Mouse (Mus musculus) embryonic facial prominence, embryonic 14.5 days (tissue): ENCODE measurements around the gene Ugt1a10. TPM values are rescaled to one million over a fixed set of nuclear protein-coding genes. Genes with fewer than 3 reads are reported as not detected.
A peak's percentile ranks its signal among the peaks of the same experiment; 100 is the strongest.

ENCODE experiments used
- ATAC-seq: fragments of 200-750 bp; cut with Nextera tagmentation; 2 replicates; pipeline ENCODE4 v1.8.0; 2017; ENCODE audit warnings: low read depth, moderate number of reproducible peaks, moderate TSS enrichment
- DNase-seq: peaks from one replicate; pipeline ENCODE4 v3.0.0-alpha.2; 2015; ENCODE audit warnings: low spot score
- H3K27ac ChIP-seq: fragments of 300-500 bp; sonication (generic); replicated peaks from 2 replicates; pipeline ENCODE4 v1.5.1; 2014; ENCODE audit warnings: low read depth, mild to moderate bottlenecking, low read length, moderate library complexity
- H3K27me3 ChIP-seq: fragments of 300-500 bp; sonication (generic); replicated peaks from 2 replicates; pipeline ENCODE4 v1.6.1; 2014; ENCODE audit warnings: low read length; ENCODE audit not compliant: control insufficient read depth, insufficient read depth
- H3K36me3 ChIP-seq: fragments of 300-500 bp; sonication (generic); 2 replicates; pipeline ENCODE4 v1.6.1; 2014; ENCODE audit warnings: low read length, mixed read lengths; ENCODE audit not compliant: control insufficient read depth, insufficient read depth
- H3K4me1 ChIP-seq: fragments of 300-500 bp; sonication (generic); 2 replicates; pipeline ENCODE4 v1.6.1; 2014; ENCODE audit warnings: antibody characterized with exemption, low read length; ENCODE audit not compliant: control insufficient read depth, insufficient read depth
- H3K4me2 ChIP-seq: fragments of 300-500 bp; sonication (generic); 2 replicates; pipeline ENCODE4 v1.6.1; 2014; ENCODE audit warnings: low read depth, mild to moderate bottlenecking, low read length, moderate library complexity, mixed read lengths
- H3K4me3 ChIP-seq: fragments of 300-500 bp; sonication (generic); 2 replicates; pipeline ENCODE4 v1.5.1; 2014; ENCODE audit warnings: low read depth, mild to moderate bottlenecking, low read length
- H3K9ac ChIP-seq: fragments of 300-500 bp; sonication (generic); 2 replicates; pipeline ENCODE4 v1.6.1; 2014; ENCODE audit warnings: low read depth, mild to moderate bottlenecking, low read length, moderate library complexity, mixed read lengths
- H3K9me3 ChIP-seq: fragments of 300-500 bp; sonication (generic); 2 replicates; pipeline ENCODE4 v1.6.1; 2016; ENCODE audit warnings: low read length; ENCODE audit not compliant: control insufficient read depth
- WGBS: fragments of 180-500 bp; shearing (Covaris S2); extraction: QIAGEN DNeasy Blood & Tissue Kit; methylation state at CpG from one replicate; pipeline ENCODE4 v1.1.7; 2014; 5-methylcytosine and 5-hydroxymethylcytosine counted together
- polyA plus RNA-seq: library from polyadenylated mRNA; unstranded; fragments of >200 nt; fragmentation: Nextera tagmentation; extraction: Ambion mirVana; gene quantifications from 2 replicates; pipeline ENCODE4 v1.2.1, GENCODE M21; 2014

Ugt1a10 gene
- polyA plus RNA-seq, 1 experiment from 2014 or later: not detected

DNA sequence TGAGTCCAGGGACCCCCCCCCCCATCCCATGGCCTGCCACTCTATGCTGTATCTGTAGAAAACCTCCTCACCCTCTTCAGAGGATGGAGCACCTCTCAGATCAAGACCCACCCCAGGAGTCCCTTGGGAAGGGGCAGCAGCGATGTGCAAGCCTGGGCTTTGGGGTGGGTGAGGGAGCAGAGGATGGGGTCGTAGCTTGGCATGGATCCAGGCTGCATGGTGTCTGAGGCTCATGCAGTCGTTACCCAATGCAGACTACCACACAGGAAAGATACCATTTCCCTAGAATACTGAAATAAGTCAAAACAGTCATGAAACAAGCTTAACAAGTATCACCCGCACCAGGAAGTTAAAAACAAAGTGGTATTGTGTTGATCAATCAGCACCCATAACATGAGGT, 193.5 kb downstream of the Ugt1a10 start:
- 66% methylated on average over 4 of the region's 4 CpGs for WGBS
- Histone ChIP-seq H3K27ac (no peak overlapping the region), H3K27me3 (no peaks in the 10 kb centered on the region), H3K9me3 (peaks cover 93% of the 10 kb centered on the region), H3K9ac (no peak overlapping the region), H3K36me3 (no peaks in the 10 kb centered on the region), H3K4me1 (no peaks in the 10 kb centered on the region), H3K4me2 (no peak overlapping the region), H3K4me3 (no peak overlapping the region)
- DNase-seq (no peak), ATAC-seq (peak; percentile 10; the same call in 1 of the 2 replicates)

DNA sequence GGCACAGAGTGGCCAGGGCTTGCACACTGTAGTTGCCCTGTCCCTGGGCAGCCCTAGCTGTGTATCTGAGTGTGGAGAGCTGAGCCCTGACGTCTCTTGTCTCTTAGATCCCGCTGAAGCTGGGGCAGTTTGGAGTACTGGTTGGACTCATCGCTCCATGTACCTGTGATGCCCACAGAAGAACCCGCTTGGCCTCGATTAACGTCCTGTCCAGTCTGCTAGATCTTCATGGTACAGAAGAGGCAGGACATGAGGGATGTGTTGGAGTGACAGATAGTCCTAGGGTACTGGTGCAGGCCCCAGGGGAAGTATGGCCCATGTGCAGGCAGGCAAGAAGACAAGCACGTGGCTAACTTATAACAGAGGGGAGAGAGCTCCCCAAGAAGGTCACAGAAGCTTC, 194.4 kb downstream of the Ugt1a10 start:
- no peak for ATAC-seq
- no peak overlapping the region for H3K9ac ChIP-seq
- no peak for DNase-seq
- H3K4me1 ChIP-seq: no peaks in the 10 kb centered on the region
- H3K4me3 ChIP-seq: no peak overlapping the region
- H3K9me3 ChIP-seq: peaks cover 90% of the 10 kb centered on the region
- no peaks in the 10 kb centered on the region for H3K27me3 ChIP-seq
- WGBS: 76% methylated on average over 7 of the region's 7 CpGs
- no peak overlapping the region for H3K4me2 ChIP-seq
- H3K36me3 ChIP-seq: no peaks in the 10 kb centered on the region
- no peak overlapping the region for H3K27ac ChIP-seq

DNA sequence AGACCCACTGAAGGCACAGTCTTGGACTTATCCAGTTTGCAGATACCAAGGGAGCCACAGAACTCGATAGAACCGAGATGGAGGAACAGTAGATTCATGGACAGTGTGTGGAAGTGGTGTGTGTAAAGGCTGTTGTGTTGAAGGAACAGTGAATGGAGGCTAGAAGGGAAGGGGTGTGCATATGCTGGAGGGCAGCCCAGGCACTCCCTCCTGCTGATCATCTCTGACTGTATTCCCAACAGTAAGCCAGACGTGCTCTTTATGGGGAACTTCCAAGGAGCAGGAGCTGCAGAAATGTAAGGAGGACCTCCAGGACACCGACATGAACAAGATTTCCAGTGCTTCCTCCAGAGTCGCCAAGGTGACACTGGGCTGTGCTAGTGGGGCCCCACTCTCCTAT, 194.8 kb downstream of the Ugt1a10 start:
- Histone ChIP-seq H3K9me3 (peaks cover 90% of the 10 kb centered on the region), H3K36me3 (no peaks in the 10 kb centered on the region), H3K4me2 (no peak overlapping the region), H3K4me1 (no peaks in the 10 kb centered on the region), H3K27me3 (no peaks in the 10 kb centered on the region), H3K27ac (no peak overlapping the region), H3K9ac (no peak overlapping the region), H3K4me3 (no peak overlapping the region)
- no peak for ATAC-seq
- 75% methylated on average over 5 of the region's 5 CpGs for WGBS
- no peak for DNase-seq

DNA sequence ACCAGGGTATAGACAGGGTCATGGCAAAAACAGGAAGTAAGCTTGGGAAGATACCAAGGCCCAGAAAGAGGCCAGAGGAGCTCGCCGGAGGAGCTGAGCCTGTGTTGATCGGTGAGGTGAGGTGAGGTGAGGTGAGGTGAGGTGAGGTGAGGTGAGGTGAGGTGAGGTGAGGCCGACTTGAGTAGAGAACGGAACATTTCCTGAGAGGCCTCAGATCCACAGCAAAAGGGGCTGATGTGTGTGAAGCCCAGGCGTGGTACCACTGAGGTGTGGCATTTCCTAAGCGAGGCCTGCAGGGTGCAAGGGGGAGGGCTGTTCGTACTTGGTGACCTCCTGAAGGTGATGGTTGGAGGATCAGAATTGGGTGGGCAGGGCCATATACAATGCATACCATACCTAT, 197.9 kb downstream of the Ugt1a10 start:
- no peak for ATAC-seq
- WGBS: 76% methylated on average over 8 of the region's 8 CpGs
- H3K4me1 ChIP-seq: no peaks in the 10 kb centered on the region
- H3K9me3 ChIP-seq: peaks cover 81% of the 10 kb centered on the region
- no peak for DNase-seq
- no peak overlapping the region for H3K9ac ChIP-seq
- H3K4me2 ChIP-seq: no peak overlapping the region
- no peaks in the 10 kb centered on the region for H3K27me3 ChIP-seq
- H3K4me3 ChIP-seq: no peak overlapping the region
- no peaks in the 10 kb centered on the region for H3K36me3 ChIP-seq
- no peak overlapping the region for H3K27ac ChIP-seq

DNA sequence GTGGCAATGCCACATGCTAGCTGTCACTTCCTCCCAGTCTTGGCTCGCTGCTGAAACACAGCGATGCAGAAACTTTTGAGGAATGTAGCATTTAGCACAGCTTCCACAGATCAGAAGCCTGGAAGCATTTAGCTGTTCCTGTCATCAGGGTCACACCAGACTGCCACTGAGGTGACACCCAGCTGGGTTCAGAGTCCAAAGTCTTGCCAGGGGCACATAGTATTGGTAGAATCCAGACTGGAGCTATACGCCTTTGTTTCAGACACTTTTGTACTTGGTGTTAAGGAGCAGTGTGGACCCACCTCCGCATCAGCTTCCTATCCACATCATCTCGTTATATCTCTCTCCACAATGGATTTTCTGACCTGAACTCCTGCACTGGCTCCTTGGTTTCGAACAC, 198.4 kb downstream of the Ugt1a10 start:
- WGBS: 68% methylated on average over 6 of the region's 6 CpGs
- Histone ChIP-seq H3K9ac (no peak overlapping the region), H3K4me1 (no peaks in the 10 kb centered on the region), H3K4me2 (no peak overlapping the region), H3K27ac (no peak overlapping the region), H3K36me3 (no peaks in the 10 kb centered on the region), H3K9me3 (peaks cover 76% of the 10 kb centered on the region), H3K4me3 (no peak overlapping the region), H3K27me3 (no peaks in the 10 kb centered on the region)
- DNase-seq: no peak
- ATAC-seq: no peak

DNA sequence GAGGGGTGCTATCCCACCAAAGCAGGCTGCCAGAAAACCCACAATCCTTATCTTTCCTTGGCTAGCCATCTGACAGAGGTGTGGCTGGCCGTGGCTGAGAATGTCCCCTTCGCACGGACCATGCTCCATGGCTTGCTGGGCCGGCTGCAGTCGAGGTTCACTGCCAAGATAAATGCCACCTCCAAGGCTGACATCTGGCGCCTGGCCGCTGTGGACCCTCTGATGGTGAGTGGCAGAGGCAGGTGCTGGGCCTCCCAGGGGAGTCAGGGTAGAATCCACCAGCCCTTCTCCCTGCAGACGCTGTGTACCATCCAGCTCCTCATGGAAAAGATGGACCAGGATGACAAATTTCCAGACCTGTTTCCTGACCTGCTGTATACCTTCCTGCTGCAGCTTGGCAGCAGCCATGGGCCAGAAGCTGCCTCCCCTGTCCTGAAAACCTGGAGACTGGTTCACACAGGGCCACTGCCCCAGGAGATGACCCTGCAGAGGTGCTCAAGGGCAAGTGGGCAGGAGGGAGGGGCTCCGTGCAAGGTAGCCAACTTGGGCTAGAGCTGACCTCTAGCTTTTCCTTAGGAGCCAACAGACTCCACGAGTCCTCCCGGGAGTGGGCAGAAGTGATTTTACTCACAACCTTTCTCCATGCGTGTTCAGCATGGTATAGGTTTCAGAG, 199.7 kb downstream of the Ugt1a10 start:
- no peak overlapping the region for H3K9ac ChIP-seq
- DNase-seq: no peak
- WGBS: 86% methylated on average over 12 of the region's 12 CpGs
- no peak overlapping the region for H3K4me3 ChIP-seq
- no peak overlapping the region for H3K27ac ChIP-seq
- H3K4me1 ChIP-seq: no peaks in the 10 kb centered on the region
- H3K9me3 ChIP-seq: peaks cover 62% of the 10 kb centered on the region
- H3K27me3 ChIP-seq: no peaks in the 10 kb centered on the region
- H3K36me3 ChIP-seq: peaks cover 6% of the 10 kb centered on the region
- no peak for ATAC-seq
- no peak overlapping the region for H3K4me2 ChIP-seq

DNA sequence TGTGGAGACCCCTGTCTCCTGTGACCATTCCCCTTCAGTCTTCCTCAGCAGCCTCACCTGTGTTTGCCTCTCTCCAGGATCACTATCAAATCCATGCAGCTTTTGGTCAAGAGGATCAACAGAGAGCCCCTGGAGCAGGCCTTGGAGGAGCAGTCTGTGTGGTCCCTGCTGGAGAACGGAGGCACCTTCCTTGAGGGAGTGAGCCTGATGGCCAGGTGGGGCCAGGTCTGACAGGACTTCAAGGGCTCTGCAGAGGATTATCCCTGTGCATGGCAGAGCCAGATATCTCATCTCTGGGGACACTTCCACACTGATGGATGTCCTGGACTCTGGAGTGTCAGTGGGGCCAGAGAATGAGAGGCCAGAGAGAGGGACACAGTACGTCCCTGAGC, 200.3 kb downstream of the Ugt1a10 start:
- Histone ChIP-seq H3K27me3 (no peaks in the 10 kb centered on the region), H3K9me3 (peaks cover 57% of the 10 kb centered on the region), H3K36me3 (peaks cover 12% of the 10 kb centered on the region), H3K9ac (no peak overlapping the region), H3K4me1 (no peaks in the 10 kb centered on the region), H3K4me3 (no peak overlapping the region), H3K4me2 (no peak overlapping the region), H3K27ac (no peak overlapping the region)
- DNase-seq: no peak
- ATAC-seq: no peak
- 58% methylated on average over 2 of the region's 2 CpGs for WGBS

DNA sequence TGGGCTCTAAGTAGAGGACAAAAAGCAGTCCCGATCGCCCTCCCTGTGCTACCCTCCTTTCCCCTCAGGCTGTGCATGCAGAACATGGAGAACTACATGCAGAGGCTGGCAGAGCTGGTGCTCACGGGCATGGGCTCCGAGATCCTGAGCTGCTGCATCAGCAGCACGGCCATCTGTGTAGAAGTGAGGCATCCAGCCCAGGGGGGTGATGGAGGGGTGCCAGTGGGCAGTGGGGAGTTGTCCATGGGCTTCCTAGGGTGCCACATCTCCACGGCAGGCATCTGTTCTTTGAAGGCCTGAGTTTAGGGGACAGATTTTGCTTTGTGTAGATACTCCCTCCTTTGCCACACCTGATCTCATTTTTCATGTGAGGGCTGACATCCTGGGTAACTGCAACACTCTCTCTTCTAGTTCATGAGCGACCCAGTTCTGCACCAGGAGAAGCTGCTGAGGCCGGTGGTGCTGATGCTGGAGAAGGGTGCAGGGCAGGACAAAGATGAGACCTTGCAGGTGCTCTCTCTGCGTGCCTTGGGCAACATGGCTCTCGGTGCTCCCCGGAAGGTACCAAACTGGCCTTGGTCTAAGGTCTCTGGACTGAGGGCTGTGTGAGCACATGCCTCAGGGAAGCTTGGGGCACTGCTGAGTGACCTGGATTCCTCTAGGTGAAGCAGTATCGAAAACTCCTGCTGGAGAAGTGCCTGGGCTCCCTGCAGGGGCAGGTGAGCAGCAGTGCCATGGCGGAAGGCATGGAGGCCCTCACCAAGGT, 201.0 kb downstream of the Ugt1a10 start:
- DNase-seq (no peak), ATAC-seq (no peak)
- no peaks in the 10 kb centered on the region for H3K4me1 ChIP-seq
- H3K27ac ChIP-seq: no peak overlapping the region
- no peak overlapping the region for H3K4me2 ChIP-seq
- peaks cover 19% of the 10 kb centered on the region for H3K36me3 ChIP-seq
- H3K27me3 ChIP-seq: no peaks in the 10 kb centered on the region
- WGBS: 76% methylated on average over 13 of the region's 13 CpGs
- H3K9ac ChIP-seq: no peak overlapping the region
- peaks cover 51% of the 10 kb centered on the region for H3K9me3 ChIP-seq
- no peak overlapping the region for H3K4me3 ChIP-seq
